Mouse (Mus musculus) liver, postnatal 0 days (tissue): ENCODE measurements at regions not wholly inside any gene's neighbourhood (a gene's known extent, or its start where the extent isn't known, plus 50 kb on each side); places are given as distances from the start of the nearest gene placed in this dataset.

Source experiments
- CTCF ChIP-seq: sonication (generic); IDR thresholded peaks from 2 replicates; pipeline ENCODE4 v1.5.1; 2016; ENCODE audit warnings: antibody characterized with exemption, low read depth
- EP300 ChIP-seq: IDR thresholded peaks from 2 replicates; pipeline ENCODE4 v1.6.1; 2016; ENCODE audit warnings: antibody characterized with exemption, low read depth, mild to moderate bottlenecking

- TF ChIP-seq CTCF (no peak), EP300 (no peak)
Measured at GRCm38 (mm10) chr5:54180640-54181326, 182.5 kb downstream of the Stim2 start.
